Mouse (Mus musculus) 3T3-L1 (cell line): Measurements from ENCODE around the gene Esp15.
"Not testable (repeated sequence)": the region's sequence is repeated elsewhere in the genome, so short reads cannot be mapped to it uniquely, and the experiment has no call there.

Experiments used
- DNase-seq: peaks from one replicate; pipeline ENCODE4 v3.0.0-alpha.2; 2015; ENCODE audit warnings: low read depth, low spot score

The Esp15 gene

GRCm38 (mm10) chr17:39640654-39641053 is at the start of gene Esp15:
Gene Esp15 (plus strand): TSS chr17:39640954.
- DNase-seq, result not testable (repeated sequence)

- no peak for DNase-seq
Measured at GRCm38 (mm10) chr17:39591550-39591949, 49.2 kb upstream of the Esp15 start.
